Mouse (Mus musculus): ENCODE measurements at regions not wholly inside any gene's neighbourhood (a gene's known extent, or its start where the extent isn't known, plus 50 kb on each side); places are given as distances from the start of the nearest gene placed in this dataset.

DNA sequence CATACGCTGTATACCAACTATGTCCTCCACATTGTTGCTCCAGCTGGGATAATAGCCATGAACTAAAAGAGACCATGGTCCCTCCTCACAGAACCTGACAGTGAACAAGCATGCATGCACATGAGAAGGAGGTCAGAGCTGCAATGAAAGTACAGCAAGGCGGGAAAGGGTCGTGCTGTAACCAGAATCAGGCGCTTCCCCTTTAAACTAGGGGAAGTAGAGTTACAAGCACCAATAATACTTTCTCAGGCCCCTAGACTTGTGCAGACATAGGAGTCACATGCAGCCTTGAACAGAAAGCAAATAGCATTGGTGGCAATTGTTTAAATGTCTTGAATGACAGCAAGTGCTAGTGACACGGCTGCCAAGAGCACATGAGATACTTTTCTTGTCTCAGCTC lies 261.8 kb upstream of the Dynlrb2 start:
- Histone ChIP-seq H3K4me1 (peaks cover 38% of the 10 kb centered on the region), H3K9me3 (no peaks in the 10 kb centered on the region), H3K9ac (0 out of 2 replicates have a peak overlapping the region, but pooled peaks have one; percentile 13), H3K4me3 (no peak overlapping the region), H3K4me2 (replicated peaks) (no peak overlapping the region), H3K27ac (no peak overlapping the region; the same call in 1 of the 2 replicates), H3K27me3 (peaks cover 13% of the 10 kb centered on the region; the same call in 1 of the 2 replicates), H3K36me3 (no peaks in the 10 kb centered on the region)
- WGBS: 53% methylated on average over 5 of the region's 5 CpGs
- ATAC-seq (ENCODE audit: low FRiP score, low read depth): no peak

DNA sequence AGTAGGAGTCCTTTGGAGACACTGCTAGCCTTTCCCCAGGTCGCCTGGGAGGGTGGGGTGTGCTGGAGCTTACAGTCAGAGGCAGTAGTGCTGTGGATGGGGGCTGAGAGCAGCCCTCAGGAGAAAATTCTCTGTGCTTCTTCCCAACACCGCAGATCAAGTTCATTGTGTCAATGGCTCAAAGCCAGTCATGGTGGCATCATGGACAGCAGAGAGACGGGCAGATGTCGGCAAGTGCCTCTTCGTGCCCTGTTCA lies 262.9 kb upstream of the Dynlrb2 start:
- no peak overlapping the region for H3K27ac ChIP-seq
- no peak overlapping the region for H3K9ac ChIP-seq
- 71% methylated on average over 5 of the region's 5 CpGs for WGBS
- H3K9me3 ChIP-seq: no peaks in the 10 kb centered on the region
- H3K27me3 ChIP-seq: peaks cover 16% of the 10 kb centered on the region; the same call in 1 of the 2 replicates
- H3K36me3 ChIP-seq: no peaks in the 10 kb centered on the region
- H3K4me3 ChIP-seq: no peak overlapping the region
- H3K4me2 ChIP-seq (replicated peaks): no peak overlapping the region
- ATAC-seq (ENCODE audit: low FRiP score, low read depth): peak; percentile 19
- H3K4me1 ChIP-seq: peaks cover 49% of the 10 kb centered on the region

DNA sequence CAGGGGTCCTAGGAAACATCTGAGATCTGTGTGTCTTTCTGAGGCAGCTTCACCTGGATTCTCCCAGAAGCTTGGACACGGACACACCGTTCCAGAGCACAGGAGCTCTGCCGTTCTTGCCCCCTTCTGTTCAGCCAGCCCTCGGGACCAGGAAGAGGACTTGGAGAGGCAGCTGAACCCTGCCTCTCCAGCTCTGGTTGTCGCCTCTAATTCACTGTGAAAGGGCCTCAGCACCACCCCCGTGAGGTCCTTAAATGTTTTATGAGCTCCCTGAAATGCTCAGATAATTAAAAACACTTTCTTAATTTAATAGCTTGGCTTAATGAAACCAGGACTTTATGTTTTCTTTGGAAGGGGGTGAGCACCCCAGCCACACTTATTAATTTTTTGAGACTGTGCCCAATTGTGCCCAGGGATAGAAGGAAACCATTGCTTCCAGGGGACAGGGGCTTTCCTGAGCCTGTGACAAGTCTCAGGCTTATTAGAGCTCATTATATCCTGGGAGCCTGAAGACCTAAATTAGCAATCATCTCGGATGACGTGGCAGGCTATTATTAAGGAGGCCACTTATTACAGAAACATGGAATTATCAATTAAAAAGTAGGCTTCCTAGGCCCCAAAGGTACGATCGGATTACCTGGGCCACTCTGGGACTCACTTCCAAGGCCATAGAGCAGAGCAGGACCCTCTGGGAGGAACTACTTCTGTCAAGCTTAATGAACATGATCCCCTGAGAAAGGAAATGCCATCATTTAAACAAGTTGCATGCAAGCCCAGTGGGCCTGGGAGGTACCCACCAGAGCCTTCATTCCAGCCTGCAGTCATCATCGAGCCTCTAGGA lies 263.4 kb upstream of the Dynlrb2 start:
- no peaks in the 10 kb centered on the region for H3K36me3 ChIP-seq
- H3K9ac ChIP-seq: no peak overlapping the region
- WGBS: 20% methylated on average over 11 of the region's 11 CpGs
- peaks cover 18% of the 10 kb centered on the region; the same call in 1 of the 2 replicates for H3K27me3 ChIP-seq
- H3K4me2 ChIP-seq (replicated peaks): no peak overlapping the region
- peaks cover 48% of the 10 kb centered on the region for H3K4me1 ChIP-seq
- no peak overlapping the region; the same call in 1 of the 2 replicates for H3K27ac ChIP-seq
- no peak overlapping the region for H3K4me3 ChIP-seq
- ATAC-seq (ENCODE audit: low FRiP score, low read depth): peak; percentile 79
- H3K9me3 ChIP-seq: no peaks in the 10 kb centered on the region

DNA sequence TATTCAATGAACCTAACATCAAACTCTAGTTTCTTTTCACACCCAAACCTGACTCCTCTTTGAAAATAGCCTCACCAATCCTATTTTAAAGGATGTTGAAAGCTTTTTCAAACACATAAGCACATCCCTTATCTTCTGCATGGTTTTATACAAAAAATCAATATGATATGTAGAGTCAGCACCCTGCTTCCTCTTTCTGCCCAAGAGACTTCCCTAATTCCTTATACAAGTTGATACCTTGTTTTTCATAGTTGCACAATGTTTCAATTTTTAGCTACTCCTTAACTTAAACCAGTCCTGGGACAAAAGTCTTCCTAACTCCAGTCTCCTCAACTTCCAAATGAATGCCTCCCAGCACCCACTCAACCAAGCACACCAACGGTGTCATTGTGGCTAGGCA lies 266.1 kb upstream of the Dynlrb2 start:
- H3K27me3 ChIP-seq: peaks cover 18% of the 10 kb centered on the region; the same call in 1 of the 2 replicates
- H3K4me2 ChIP-seq (replicated peaks): no peak overlapping the region
- peaks cover 39% of the 10 kb centered on the region for H3K4me1 ChIP-seq
- H3K27ac ChIP-seq: no peak overlapping the region
- no peaks in the 10 kb centered on the region for H3K9me3 ChIP-seq
- ATAC-seq (ENCODE audit: low FRiP score, low read depth): no peak
- no peak overlapping the region for H3K4me3 ChIP-seq
- no peaks in the 10 kb centered on the region for H3K36me3 ChIP-seq
- H3K9ac ChIP-seq: no peak overlapping the region
- 83% methylated on average over 1 of the region's 1 CpGs for WGBS

- H3K9ac ChIP-seq: no peak overlapping the region
- H3K4me2 ChIP-seq (replicated peaks): no peak overlapping the region
- no peak overlapping the region for H3K27ac ChIP-seq
- H3K4me1 ChIP-seq: peaks cover 30% of the 10 kb centered on the region
- no peaks in the 10 kb centered on the region for H3K36me3 ChIP-seq
- no peaks in the 10 kb centered on the region for H3K9me3 ChIP-seq
- no peak overlapping the region for H3K4me3 ChIP-seq
- no peak for ATAC-seq (ENCODE audit: low FRiP score, low read depth)
- WGBS: 69% methylated on average over 3 of the region's 3 CpGs
- peaks cover 12% of the 10 kb centered on the region; the same call in 1 of the 2 replicates for H3K27me3 ChIP-seq
Observed at GRCm38 (mm10) chr8:116237561-116238100, 267.1 kb upstream of the Dynlrb2 start.

GRCm38 (mm10) chr8:116229654-116230136 lies 275.1 kb upstream of the Dynlrb2 start:
- H3K9ac ChIP-seq: no peak overlapping the region
- H3K27ac ChIP-seq: no peak overlapping the region
- H3K4me3 ChIP-seq: no peak overlapping the region
- no peak overlapping the region for H3K4me2 ChIP-seq (replicated peaks)
- H3K36me3 ChIP-seq: no peaks in the 10 kb centered on the region
- 17% methylated on average over 5 of the region's 5 CpGs for WGBS
- no peaks in the 10 kb centered on the region for H3K27me3 ChIP-seq
- no peaks in the 10 kb centered on the region for H3K9me3 ChIP-seq
- peak; percentile 51; the same call in 1 of the 2 replicates for ATAC-seq (ENCODE audit: low FRiP score, low read depth)
- H3K4me1 ChIP-seq: peaks cover 10% of the 10 kb centered on the region; the same call in 1 of the 2 replicates

GRCm38 (mm10) chr8:116227003-116227402 lies 277.8 kb upstream of the Dynlrb2 start:
- WGBS: 86% methylated on average over 11 of the region's 11 CpGs
- Histone ChIP-seq H3K4me2 (replicated peaks) (no peak overlapping the region), H3K4me3 (no peak overlapping the region), H3K9ac (no peak overlapping the region), H3K4me1 (peaks cover 10% of the 10 kb centered on the region; the same call in 1 of the 2 replicates), H3K9me3 (no peaks in the 10 kb centered on the region), H3K27ac (no peak overlapping the region), H3K36me3 (no peaks in the 10 kb centered on the region), H3K27me3 (no peaks in the 10 kb centered on the region)
- no peak for ATAC-seq (ENCODE audit: low FRiP score, low read depth)

- 87% methylated on average over 2 of the region's 2 CpGs for WGBS
- no peak overlapping the region for H3K4me2 ChIP-seq (replicated peaks)
- no peak overlapping the region for H3K27ac ChIP-seq
- no peaks in the 10 kb centered on the region for H3K9me3 ChIP-seq
- no peak overlapping the region for H3K4me3 ChIP-seq
- H3K9ac ChIP-seq: no peak overlapping the region
- no peaks in the 10 kb centered on the region for H3K27me3 ChIP-seq
- no peak for ATAC-seq (ENCODE audit: low FRiP score, low read depth)
- no peaks in the 10 kb centered on the region for H3K36me3 ChIP-seq
- H3K4me1 ChIP-seq: 0 out of 2 replicates have a peak, but pooled peaks cover 5% of the 10 kb centered on the region
Observed at GRCm38 (mm10) chr8:116223235-116223634, 281.5 kb upstream of the Dynlrb2 start.

DNA sequence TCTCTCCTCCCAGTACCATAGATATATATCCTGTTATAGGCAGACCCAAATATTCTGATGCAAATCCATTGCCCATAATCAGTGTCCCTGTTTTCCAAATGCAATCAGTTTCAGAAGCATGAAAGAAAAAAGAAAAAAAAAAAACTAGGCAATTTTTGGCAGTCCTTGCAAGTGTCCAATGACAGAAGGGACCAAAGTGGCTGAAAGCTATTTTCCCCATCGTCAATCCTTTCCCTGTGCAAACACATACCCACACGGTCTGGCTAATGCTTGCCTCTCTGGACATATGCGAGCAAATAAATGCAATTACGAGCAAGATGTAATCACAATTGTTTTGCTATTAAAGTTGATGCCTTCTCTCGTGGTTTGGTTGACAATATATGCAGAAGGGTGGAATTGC lies 288.9 kb upstream of the Dynlrb2 start:
- no peak overlapping the region for H3K9ac ChIP-seq
- no peaks in the 10 kb centered on the region for H3K36me3 ChIP-seq
- H3K9me3 ChIP-seq: peaks cover 3% of the 10 kb centered on the region; the same call in 1 of the 2 replicates
- H3K4me2 ChIP-seq (replicated peaks): no peak overlapping the region
- ATAC-seq (ENCODE audit: low FRiP score, low read depth): no peak
- H3K4me3 ChIP-seq: no peak overlapping the region
- WGBS: 64% methylated on average over 5 of the region's 5 CpGs
- no peak overlapping the region for H3K27ac ChIP-seq
- H3K27me3 ChIP-seq: 0 out of 2 replicates have a peak, but pooled peaks cover 6% of the 10 kb centered on the region
- H3K4me1 ChIP-seq: no peaks in the 10 kb centered on the region

GRCm38 (mm10) chr8:116215286-116215860 lies 289.4 kb upstream of the Dynlrb2 start:
- ATAC-seq (ENCODE audit: low FRiP score, low read depth): no peak
- Histone ChIP-seq H3K4me2 (replicated peaks) (no peak overlapping the region), H3K4me1 (no peaks in the 10 kb centered on the region), H3K36me3 (no peaks in the 10 kb centered on the region), H3K9me3 (peaks cover 3% of the 10 kb centered on the region; the same call in 1 of the 2 replicates), H3K27me3 (0 out of 2 replicates have a peak, but pooled peaks cover 6% of the 10 kb centered on the region), H3K9ac (no peak overlapping the region), H3K27ac (no peak overlapping the region), H3K4me3 (no peak overlapping the region)
- 41% methylated on average over 5 of the region's 5 CpGs for WGBS

DNA sequence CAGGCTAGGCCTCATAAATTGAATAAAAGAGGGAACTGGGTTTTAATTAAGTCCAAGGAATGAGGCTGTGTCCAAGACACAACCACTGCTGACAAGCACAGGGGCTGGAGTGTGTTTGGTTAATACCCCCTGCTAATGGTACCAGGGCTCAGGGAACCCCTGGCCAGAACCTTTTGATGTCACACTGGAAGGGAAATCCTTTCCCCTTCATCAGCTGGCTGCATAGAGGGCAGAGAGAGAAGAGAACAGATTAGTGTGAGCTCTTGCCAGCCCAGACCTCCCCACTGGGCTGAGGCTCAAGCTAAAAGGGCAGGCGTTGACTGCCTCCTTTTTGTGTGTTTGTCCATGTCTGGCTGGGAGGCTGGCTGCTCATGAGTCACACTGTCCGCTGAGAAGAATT lies 301.1 kb upstream of the Dynlrb2 start:
- 30% methylated on average over 2 of the region's 2 CpGs for WGBS
- Histone ChIP-seq H3K27ac (peak overlapping the region; percentile 10; the same call in 1 of the 2 replicates), H3K9ac (no peak overlapping the region), H3K36me3 (no peaks in the 10 kb centered on the region), H3K4me3 (no peak overlapping the region), H3K9me3 (peaks cover 10% of the 10 kb centered on the region), H3K4me1 (peaks cover 40% of the 10 kb centered on the region), H3K27me3 (peaks cover 42% of the 10 kb centered on the region), H3K4me2 (replicated peaks) (no peak overlapping the region)
- ATAC-seq (ENCODE audit: low FRiP score, low read depth): no peak

DNA sequence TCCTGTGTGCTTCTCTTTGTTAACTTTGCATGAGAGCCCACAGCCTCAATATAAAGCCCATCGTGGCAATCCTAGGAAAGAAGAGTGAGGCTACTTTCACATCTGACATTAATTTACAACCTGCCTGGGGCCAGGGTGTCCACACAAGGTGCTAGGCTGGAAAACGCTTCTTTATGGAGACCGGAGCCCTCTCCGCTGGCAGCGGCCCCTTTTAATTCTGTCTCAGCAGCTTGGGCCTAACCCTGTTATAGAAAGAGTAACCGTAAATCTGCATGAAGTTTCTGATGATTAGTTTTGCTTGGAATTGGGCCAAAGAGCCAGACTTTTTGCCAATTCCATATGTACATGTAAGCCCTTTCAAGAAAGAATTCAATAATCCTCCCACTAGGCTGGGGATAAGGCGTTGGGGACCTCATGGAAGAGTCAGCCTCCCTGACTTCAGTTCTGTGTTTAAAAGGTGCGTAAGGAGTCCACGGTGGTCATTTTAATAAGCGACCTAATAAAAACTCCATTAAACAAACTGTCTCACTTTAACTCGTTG lies 304.2 kb upstream of the Dynlrb2 start:
- H3K27me3 ChIP-seq: peaks cover 36% of the 10 kb centered on the region
- ATAC-seq (ENCODE audit: low FRiP score, low read depth): peak; percentile 80
- H3K9ac ChIP-seq: no peak overlapping the region
- no peak overlapping the region for H3K4me3 ChIP-seq
- 13% methylated on average over 11 of the region's 11 CpGs for WGBS
- H3K9me3 ChIP-seq: no peaks in the 10 kb centered on the region
- H3K4me2 ChIP-seq (replicated peaks): no peak overlapping the region; the same call in 1 of the 2 replicates
- peaks cover 59% of the 10 kb centered on the region for H3K4me1 ChIP-seq
- no peaks in the 10 kb centered on the region for H3K36me3 ChIP-seq
- peak overlapping the region; percentile 84 for H3K27ac ChIP-seq

All from limb, embryonic 13.5 days (tissue).